8 mouse cellular contexts compared by ENCODE assay signal in the genomic region with DNA sequence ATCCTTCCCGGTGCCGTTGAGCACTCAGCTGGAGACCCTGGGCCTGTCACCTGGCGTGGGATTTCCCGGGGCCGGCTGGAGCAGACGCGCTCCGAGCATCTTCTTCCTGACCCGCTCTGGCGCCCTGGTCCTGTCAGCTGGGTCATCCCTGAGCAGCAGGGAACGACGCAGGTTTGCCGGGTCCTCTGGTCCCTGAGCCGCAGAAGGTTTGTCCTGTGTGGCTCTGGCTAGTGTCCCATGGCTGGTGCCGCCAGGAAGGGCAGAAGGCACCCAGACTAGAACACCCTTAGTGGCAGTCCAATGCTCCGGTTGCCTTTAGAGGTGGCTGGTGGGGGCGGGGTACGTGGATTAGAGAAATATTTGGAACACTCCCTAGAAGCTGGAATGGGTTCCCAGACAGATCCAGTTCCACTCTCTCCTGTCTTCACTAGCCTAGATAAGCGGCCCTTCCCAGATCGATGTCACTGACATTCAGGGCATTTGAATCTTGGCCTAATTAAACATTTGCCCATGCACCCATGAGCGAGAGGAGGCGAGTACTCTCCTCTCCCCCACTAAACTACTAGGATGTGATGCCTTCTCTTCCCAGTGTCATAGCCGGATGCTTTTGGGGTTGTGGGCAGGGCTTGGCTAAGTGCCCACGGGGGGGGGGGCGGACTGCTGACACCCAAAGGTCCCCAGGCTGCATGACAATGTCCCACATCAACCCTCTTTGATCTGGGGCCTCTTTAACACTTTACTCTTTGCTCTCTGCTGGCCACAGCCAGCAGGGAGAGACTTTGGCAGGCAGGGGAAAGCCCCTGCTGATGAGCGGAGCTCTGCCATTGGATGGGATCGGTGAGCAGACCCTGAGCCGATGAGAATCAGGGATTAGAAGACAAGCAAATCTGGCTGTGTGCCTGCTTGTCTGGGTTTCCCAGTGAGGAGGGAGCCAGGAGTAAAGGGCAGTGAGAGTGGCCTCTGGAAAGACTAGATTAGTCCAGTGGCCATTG. TPM values are rescaled to one million over a fixed set of nuclear protein-coding genes. Genes with fewer than 3 reads are reported as not detected.
DNase-seq lines count a peak whose midpoint lies in the region; ATAC-seq and TF ChIP-seq lines count a peak whose summit lies in the region.

No protein-coding gene starts in this region.

- no peaks in the 10 kb centered on the region for H3K9me3 ChIP-seq in lung, embryonic 14.5 days (ENCODE audit: low read depth, low read length)
- H3K9me3 ChIP-seq in limb, embryonic 15.5 days = no peaks in the 10 kb centered on the region
- H3K9me3 ChIP-seq in neural tube, embryonic 11.5 days (ENCODE audit: control insufficient read depth, low read length) = no peaks in the 10 kb centered on the region

- H3K4me2 ChIP-seq in lung, embryonic 14.5 days = peak overlapping the region; percentile 95
- H3K4me2 ChIP-seq in limb, embryonic 15.5 days = peak overlapping the region; percentile 96
- H3K4me2 ChIP-seq in neural tube, embryonic 11.5 days (ENCODE audit: low read depth) = peak overlapping the region; percentile 94

- H3K9ac ChIP-seq in lung, embryonic 14.5 days = peak overlapping the region; percentile 33; the same call in 1 of the 2 replicates
- peak overlapping the region; percentile 26; the same call in 1 of the 2 replicates for H3K9ac ChIP-seq in limb, embryonic 15.5 days
- peak overlapping the region; percentile 58 for H3K9ac ChIP-seq in neural tube, embryonic 11.5 days (ENCODE audit: low read length)

- TF ChIP-seq CTCF in lung, embryonic 14.5 days (IDR thresholded peaks at IDR 0.05; ENCODE audit: low read depth) = no peak

- H3K27ac ChIP-seq in lung, embryonic 14.5 days (ENCODE audit: low read depth) = no peak overlapping the region
- H3K27ac ChIP-seq in limb, embryonic 15.5 days = no peak overlapping the region
- H3K27ac ChIP-seq in neural tube, embryonic 11.5 days (ENCODE audit: low read depth, low read length) = 0 out of 2 replicates have a peak overlapping the region, but pooled peaks have one; percentile 39

- DNase-seq in lung, embryonic 14.5 days = peak; percentile 74
- no peak for DNase-seq in lung, adult 18-20 months
- peak; percentile 70 for DNase-seq in cerebellum, adult 8-10 months
- peak; percentile 13 to 32 for DNase-seq in frontal cortex, postnatal 25 days (ENCODE audit: low spot score in 2 of 2)
- DNase-seq in induced T-regulatory cell, adult 2 months (ENCODE audit: low read depth) = peak; percentile 51
- DNase-seq in neural tube, embryonic 11.5 days (ENCODE audit: low spot score) = peak; percentile 23
- DNase-seq in urinary bladder, postnatal 10 days (ENCODE audit: low spot score) = no peak

- no peaks in the 10 kb centered on the region; the same call in 1 of the 2 replicates for H3K4me1 ChIP-seq in lung, embryonic 14.5 days (ENCODE audit: insufficient read depth)
- H3K4me1 ChIP-seq in limb, embryonic 15.5 days = peaks cover 18% of the 10 kb centered on the region
- H3K4me1 ChIP-seq in neural tube, embryonic 11.5 days (ENCODE audit: control insufficient read depth, insufficient read depth, low read length) = 0 out of 2 replicates have a peak, but pooled peaks cover 3% of the 10 kb centered on the region

- H3K4me3 ChIP-seq in lung, embryonic 14.5 days (ENCODE audit: low read depth, low read length) = peak overlapping the region; percentile 48
- peak overlapping the region; percentile 51 for H3K4me3 ChIP-seq in limb, embryonic 15.5 days
- H3K4me3 ChIP-seq in neural tube, embryonic 11.5 days (ENCODE audit: low read depth, low read length) = peak overlapping the region; percentile 48

- ATAC-seq in lung, embryonic 14.5 days (ENCODE audit: insufficient read depth) = peak; percentile 53
- ATAC-seq in limb, embryonic 15.5 days (ENCODE audit: insufficient number of reproducible peaks, low FRiP score, low TSS enrichment, low read depth) = no peak
- ATAC-seq in neural tube, embryonic 11.5 days (ENCODE audit: insufficient read depth, low FRiP score, low TSS enrichment) = peak; percentile 27; the same call in 1 of the 2 replicates

- WGBS in lung, embryonic 14.5 days = 1% methylated on average over 28 of the region's 28 CpGs
- 2% methylated on average over 28 of the region's 28 CpGs for WGBS in limb, embryonic 15.5 days
- WGBS in neural tube, embryonic 11.5 days = 3% methylated on average over 28 of the region's 28 CpGs

- peaks cover 17% of the 10 kb centered on the region; the same call in 1 of the 2 replicates for H3K27me3 ChIP-seq in lung, embryonic 14.5 days (ENCODE audit: insufficient read depth, low read length)
- peaks cover 21% of the 10 kb centered on the region for H3K27me3 ChIP-seq in limb, embryonic 15.5 days
- no peaks in the 10 kb centered on the region for H3K27me3 ChIP-seq in neural tube, embryonic 11.5 days (ENCODE audit: control insufficient read depth, insufficient read depth, low read length)

- H3K36me3 ChIP-seq in lung, embryonic 14.5 days (ENCODE audit: insufficient read depth) = no peaks in the 10 kb centered on the region
- no peaks in the 10 kb centered on the region for H3K36me3 ChIP-seq in limb, embryonic 15.5 days
- H3K36me3 ChIP-seq in neural tube, embryonic 11.5 days (ENCODE audit: control insufficient read depth, insufficient read depth, low read length) = no peaks in the 10 kb centered on the region

RNA-seq across cellular contexts. Expression of a gene that starts 0.8 kb away (rescaled TPM):
- polyA plus RNA-seq in lung, embryonic 14.5 days (2014; fragmentation: Nextera tagmentation; extraction: Ambion mirVana) = 0.41 TPM in 1 of 2 replicates, not detected in the other
- polyA plus RNA-seq in limb, embryonic 15.5 days (2015; fragmentation: Nextera tagmentation; extraction: Ambion mirVana) = 1.5 and 2.0 TPM in 2 replicates
- 0.29 and 0.97 TPM in 2 replicates for polyA plus RNA-seq in neural tube, embryonic 11.5 days (2014; fragmentation: Nextera tagmentation; extraction: Ambion mirVana)

RNA-seq across cellular contexts. Expression of a gene that starts 23.6 kb away (rescaled TPM):
- 78.4 and 80.1 TPM in 2 replicates for polyA plus RNA-seq in lung, embryonic 14.5 days (2014; fragmentation: Nextera tagmentation; extraction: Ambion mirVana)
- 92.2 and 97.8 TPM in 2 replicates for polyA plus RNA-seq in limb, embryonic 15.5 days (2015; fragmentation: Nextera tagmentation; extraction: Ambion mirVana)
- 77.0 and 84.9 TPM in 2 replicates for polyA plus RNA-seq in neural tube, embryonic 11.5 days (2014; fragmentation: Nextera tagmentation; extraction: Ambion mirVana)

RNA-seq across cellular contexts. Expression of a gene that starts 45.5 kb away (rescaled TPM):
- not detected in 2 replicates for polyA plus RNA-seq in lung, embryonic 14.5 days (2014; fragmentation: Nextera tagmentation; extraction: Ambion mirVana)
- polyA plus RNA-seq in limb, embryonic 15.5 days (2015; fragmentation: Nextera tagmentation; extraction: Ambion mirVana) = not detected in 2 replicates
- not detected in 2 replicates for polyA plus RNA-seq in neural tube, embryonic 11.5 days (2014; fragmentation: Nextera tagmentation; extraction: Ambion mirVana)

Comparison
In these comparisons a context has a peak if more than half of its experiments do, and no peak if none do; other contexts are left out.
1. DNase-seq: peak in lung, embryonic 14.5 days (single experiment), cerebellum, adult 8-10 months (single experiment), frontal cortex, postnatal 25 days (2 of 2), induced T-regulatory cell, adult 2 months (single experiment) and neural tube, embryonic 11.5 days (single experiment); none in lung, adult 18-20 months (0 of 2) and urinary bladder, postnatal 10 days (single experiment).
2. Peak in every context shown above with its lines, with median percentiles within 50 percentile points of each other: H3K4me2 ChIP-seq, H3K4me3 ChIP-seq and H3K9ac ChIP-seq.